Mouse (Mus musculus) G1E (cell line): ENCODE results near the gene Klhl29.

Experiments
- CTCF ChIP-seq: IDR thresholded peaks from 2 replicates; pipeline ENCODE4 v1.5.1; 2012; ENCODE audit warnings: low read depth, low read length, inconsistent platforms, mixed read lengths
- GATA1 ChIP-seq: IDR thresholded peaks from 2 replicates; pipeline ENCODE4 v1.6.1; 2012; ENCODE audit warnings: borderline replicate concordance, low read length, inconsistent platforms, mixed read lengths
- TAL1 ChIP-seq: conservative IDR thresholded peaks from 2 replicates; pipeline ENCODE4 v1.6.1; 2012; ENCODE audit warnings: low read depth, low read length, inconsistent platforms, mixed read lengths

DNA sequence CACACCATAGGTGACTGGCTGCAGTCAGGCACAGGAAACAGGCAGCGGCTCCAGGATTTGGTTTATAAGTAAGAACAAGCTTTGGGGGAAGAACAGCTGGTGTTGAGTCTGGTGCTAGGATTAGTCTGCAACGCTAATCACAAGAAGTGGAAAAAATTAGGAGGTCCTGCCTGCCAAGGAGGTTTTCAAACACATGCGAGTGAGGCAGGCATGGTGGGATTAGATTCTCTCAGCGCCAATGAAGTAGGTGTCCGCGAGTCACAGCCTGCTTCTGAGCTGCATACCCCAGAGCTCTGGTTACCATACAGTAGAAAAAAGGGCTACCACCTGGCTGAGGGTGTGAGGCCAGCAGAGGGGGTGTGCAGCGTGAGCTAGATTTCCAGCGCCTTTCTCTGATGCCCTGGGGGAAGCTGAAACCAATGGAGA is 101.0 kb downstream of the Klhl29 start:
- TF ChIP-seq GATA1 (no peak), CTCF (no peak), TAL1 (no peak)
